Mouse (Mus musculus) urinary bladder, adult 2 months (tissue): ENCODE measurements around the gene E2f8. TPM values are rescaled to one million over a fixed set of nuclear protein-coding genes. Genes with fewer than 3 reads are reported as not detected.

Source experiments
- polyA plus RNA-seq: library from polyadenylated mRNA; depleted of rRNA; stranded (reverse); fragments of >200 nt; gene quantifications from 2 replicates; pipeline ENCODE4 v1.2.3, GENCODE M21; 2012; rRNA removed

The E2f8 gene
- polyA plus RNA-seq, 1 experiment: 0.48 TPM

Other genes starting within 250 kb of the E2f8 start
- gene Mrgprb3, start 237.8 kb downstream of the E2f8 start, polyA plus RNA-seq: 0.07 and 0.08 TPM in 2 replicates
- 36.3 and 49.5 TPM in 2 replicates for gene Zdhhc13, start 92.6 kb downstream of the E2f8 start, polyA plus RNA-seq
- gene Csrp3, start 33.6 kb downstream of the E2f8 start, polyA plus RNA-seq: not detected in 2 replicates
- 4.6 and 13.9 TPM in 2 replicates for gene Nav2, start 27.1 kb upstream of the E2f8 start, polyA plus RNA-seq